Mouse (Mus musculus): ENCODE measurements around the gene Abcc1. TPM values are rescaled to one million over a fixed set of nuclear protein-coding genes. Genes with fewer than 3 reads are reported as not detected.

Gene Abcc1
- polyA plus RNA-seq, 1 experiment from 2014 or later, result 9.8 TPM

- no peak overlapping the region for H3K9ac ChIP-seq (ENCODE audit: low read depth, low read length)
- peaks cover 4% of the 10 kb centered on the region; the same call in 1 of the 2 replicates for H3K36me3 ChIP-seq (ENCODE audit: control insufficient read depth, insufficient read depth, low read length)
- H3K4me2 ChIP-seq, result no peak overlapping the region
- no peaks in the 10 kb centered on the region for H3K27me3 ChIP-seq (replicated peaks; ENCODE audit: control insufficient read depth, insufficient read depth, low read length)
- DNase-seq (ENCODE audit: low spot score) (no peak), ATAC-seq (replicated peaks; ENCODE audit: low FRiP score) (no peak)
- 86% methylated on average over 7 of the region's 7 CpGs for WGBS
- H3K27ac ChIP-seq (ENCODE audit: low read depth, low read length), result no peak overlapping the region
- no peak overlapping the region for H3K4me3 ChIP-seq (ENCODE audit: low read depth, low read length)
- no peaks in the 10 kb centered on the region for H3K9me3 ChIP-seq (ENCODE audit: control insufficient read depth, low read length)
- no peaks in the 10 kb centered on the region for H3K4me1 ChIP-seq (replicated peaks; ENCODE audit: control insufficient read depth, insufficient read depth, low read length)
These were observed 77.2 kb downstream of the Abcc1 start for GRCm38 (mm10) chr16:14438561-14438960.

- 66% methylated on average over 6 of the region's 6 CpGs for WGBS
These were observed 77.7 kb downstream of the Abcc1 start for GRCm38 (mm10) chr16:14439081-14439480.

DNA sequence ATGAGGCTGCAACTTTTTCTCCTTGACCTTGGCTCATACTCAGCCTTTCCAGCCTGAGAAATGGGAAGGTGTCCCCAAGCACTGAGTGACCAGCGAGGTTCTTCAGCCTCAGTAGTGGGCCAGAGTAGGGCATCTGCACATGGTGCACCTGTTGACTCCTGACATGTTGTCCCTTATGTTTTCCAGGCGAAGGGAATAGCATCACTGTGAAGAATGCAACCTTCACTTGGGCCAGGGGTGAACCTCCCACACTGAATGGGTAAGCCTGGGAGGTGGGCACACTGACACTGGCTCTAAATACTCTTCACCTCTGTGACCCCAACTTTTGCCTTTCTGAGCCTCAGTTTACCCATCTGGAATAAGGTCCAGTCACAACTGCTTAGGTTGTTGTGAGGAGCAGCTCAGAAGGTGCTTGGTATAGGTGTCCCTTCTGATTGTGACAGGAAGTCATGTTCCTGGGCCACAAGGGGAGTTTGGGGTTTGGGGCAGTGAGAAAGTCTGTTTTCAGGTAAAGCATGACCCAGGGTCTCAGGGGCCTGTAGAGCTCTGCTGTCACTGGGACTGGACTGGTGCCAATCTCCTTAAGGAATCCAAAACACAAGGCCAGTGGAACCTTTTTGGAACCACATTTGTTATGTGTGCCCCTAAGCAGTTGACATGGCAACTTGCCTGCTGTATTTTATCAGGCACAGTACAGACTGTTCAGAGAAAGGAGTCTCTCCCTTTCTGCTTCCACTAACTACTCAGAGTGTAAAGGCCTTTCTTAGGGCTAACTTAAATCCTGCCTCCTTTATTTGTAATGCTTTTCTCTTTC is 78.7 kb downstream of the Abcc1 start:
- ATAC-seq (replicated peaks; ENCODE audit: low FRiP score) (no peak), DNase-seq (ENCODE audit: low spot score) (no peak)
- Histone ChIP-seq H3K4me1 (replicated peaks; ENCODE audit: control insufficient read depth, insufficient read depth, low read length) (no peaks in the 10 kb centered on the region), H3K27ac (ENCODE audit: low read depth, low read length) (no peak overlapping the region), H3K36me3 (ENCODE audit: control insufficient read depth, insufficient read depth, low read length) (peaks cover 4% of the 10 kb centered on the region; the same call in 1 of the 2 replicates), H3K4me2 (no peak overlapping the region), H3K27me3 (replicated peaks; ENCODE audit: control insufficient read depth, insufficient read depth, low read length) (no peaks in the 10 kb centered on the region), H3K4me3 (ENCODE audit: low read depth, low read length) (no peak overlapping the region), H3K9ac (ENCODE audit: low read depth, low read length) (no peak overlapping the region), H3K9me3 (ENCODE audit: control insufficient read depth, low read length) (no peaks in the 10 kb centered on the region)
- 75% methylated on average over 2 of the region's 2 CpGs for WGBS

More at GRCm38 (mm10) chr16:14439081-14439480, 77.7 kb downstream of the Abcc1 start:
- Histone ChIP-seq H3K4me2 (no peak overlapping the region), H3K4me3 (ENCODE audit: low read depth, low read length) (no peak overlapping the region), H3K9ac (ENCODE audit: low read depth, low read length) (no peak overlapping the region), H3K27ac (ENCODE audit: low read depth, low read length) (no peak overlapping the region), H3K9me3 (ENCODE audit: control insufficient read depth, low read length) (no peaks in the 10 kb centered on the region), H3K36me3 (ENCODE audit: control insufficient read depth, insufficient read depth, low read length) (peaks cover 4% of the 10 kb centered on the region; the same call in 1 of the 2 replicates), H3K4me1 (replicated peaks; ENCODE audit: control insufficient read depth, insufficient read depth, low read length) (no peaks in the 10 kb centered on the region), H3K27me3 (replicated peaks; ENCODE audit: control insufficient read depth, insufficient read depth, low read length) (no peaks in the 10 kb centered on the region)
- no peak for ATAC-seq (replicated peaks; ENCODE audit: low FRiP score)
- no peak for DNase-seq (ENCODE audit: low spot score)

DNA sequence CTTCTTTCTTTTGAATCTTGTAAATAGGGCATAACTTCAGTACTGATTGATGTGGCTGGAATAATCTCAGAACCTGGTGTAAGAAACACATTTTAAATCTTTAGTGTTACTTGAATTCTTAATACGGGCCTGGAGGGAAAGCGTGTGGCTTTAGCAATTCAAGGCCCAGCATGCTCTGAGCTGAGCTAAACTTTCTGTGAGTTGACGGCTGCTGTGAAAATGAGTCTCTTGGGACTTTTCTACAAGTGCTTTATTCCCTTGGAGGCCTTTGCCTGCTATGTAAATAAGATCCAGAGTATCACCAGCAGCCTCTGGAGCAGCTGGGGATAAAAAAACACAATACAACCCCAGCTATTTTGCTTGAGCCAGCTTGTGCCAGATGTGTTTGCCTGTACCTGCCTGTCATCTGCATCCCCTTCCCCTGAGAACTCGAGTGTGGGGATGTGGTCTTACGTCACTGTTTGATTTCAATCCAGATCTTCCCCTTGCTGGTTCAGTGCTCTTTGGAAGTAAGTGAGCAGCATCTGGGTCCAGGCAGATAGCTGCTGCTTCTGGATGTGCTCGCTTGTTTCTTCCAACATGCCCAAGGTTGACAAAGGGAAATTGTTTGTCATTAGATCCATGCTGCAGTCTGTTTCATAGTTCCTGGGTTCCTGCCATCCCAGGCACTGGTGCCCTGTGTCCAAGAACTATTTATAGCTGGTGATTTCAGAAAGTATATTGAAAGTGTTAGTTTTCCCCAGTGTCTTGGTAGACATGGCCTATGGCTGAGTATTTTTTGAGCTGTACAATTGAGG is 82.9 kb downstream of the Abcc1 start:
- Histone ChIP-seq H3K9me3 (ENCODE audit: control insufficient read depth, low read length) (no peaks in the 10 kb centered on the region), H3K9ac (ENCODE audit: low read depth, low read length) (no peak overlapping the region), H3K4me3 (ENCODE audit: low read depth, low read length) (no peak overlapping the region), H3K27ac (ENCODE audit: low read depth, low read length) (no peak overlapping the region), H3K36me3 (ENCODE audit: control insufficient read depth, insufficient read depth, low read length) (0 out of 2 replicates have a peak, but pooled peaks cover 2% of the 10 kb centered on the region), H3K27me3 (replicated peaks; ENCODE audit: control insufficient read depth, insufficient read depth, low read length) (no peaks in the 10 kb centered on the region), H3K4me2 (no peak overlapping the region), H3K4me1 (replicated peaks; ENCODE audit: control insufficient read depth, insufficient read depth, low read length) (no peaks in the 10 kb centered on the region)
- WGBS, result 83% methylated on average over 6 of the region's 6 CpGs
- ATAC-seq (replicated peaks; ENCODE audit: low FRiP score) (no peak), DNase-seq (ENCODE audit: low spot score) (no peak)

GRCm38 (mm10) chr16:14445197-14445596 is 83.8 kb downstream of the Abcc1 start:
- ATAC-seq (replicated peaks; ENCODE audit: low FRiP score) (no peak), DNase-seq (ENCODE audit: low spot score) (no peak)
- Histone ChIP-seq H3K36me3 (ENCODE audit: control insufficient read depth, insufficient read depth, low read length) (no peaks in the 10 kb centered on the region), H3K27ac (ENCODE audit: low read depth, low read length) (no peak overlapping the region), H3K4me3 (ENCODE audit: low read depth, low read length) (no peak overlapping the region), H3K27me3 (replicated peaks; ENCODE audit: control insufficient read depth, insufficient read depth, low read length) (no peaks in the 10 kb centered on the region), H3K4me1 (replicated peaks; ENCODE audit: control insufficient read depth, insufficient read depth, low read length) (no peaks in the 10 kb centered on the region), H3K9ac (ENCODE audit: low read depth, low read length) (no peak overlapping the region), H3K4me2 (no peak overlapping the region), H3K9me3 (ENCODE audit: control insufficient read depth, low read length) (no peaks in the 10 kb centered on the region)
- WGBS, result 87% methylated on average over 6 of the region's 6 CpGs

GRCm38 (mm10) chr16:14447366-14447765 is 86.0 kb downstream of the Abcc1 start:
- no peak overlapping the region for H3K4me2 ChIP-seq
- ATAC-seq (replicated peaks; ENCODE audit: low FRiP score) (no peak), DNase-seq (ENCODE audit: low spot score) (no peak)
- peaks cover 3% of the 10 kb centered on the region; the same call in 1 of the 2 replicates for H3K4me1 ChIP-seq (replicated peaks; ENCODE audit: control insufficient read depth, insufficient read depth, low read length)
- no peak overlapping the region for H3K4me3 ChIP-seq (ENCODE audit: low read depth, low read length)
- no peaks in the 10 kb centered on the region for H3K9me3 ChIP-seq (ENCODE audit: control insufficient read depth, low read length)
- H3K27me3 ChIP-seq (replicated peaks; ENCODE audit: control insufficient read depth, insufficient read depth, low read length), result no peaks in the 10 kb centered on the region
- no peaks in the 10 kb centered on the region for H3K36me3 ChIP-seq (ENCODE audit: control insufficient read depth, insufficient read depth, low read length)
- H3K27ac ChIP-seq (ENCODE audit: low read depth, low read length), result no peak overlapping the region
- H3K9ac ChIP-seq (ENCODE audit: low read depth, low read length), result no peak overlapping the region
- 85% methylated on average over 4 of the region's 4 CpGs for WGBS

DNA sequence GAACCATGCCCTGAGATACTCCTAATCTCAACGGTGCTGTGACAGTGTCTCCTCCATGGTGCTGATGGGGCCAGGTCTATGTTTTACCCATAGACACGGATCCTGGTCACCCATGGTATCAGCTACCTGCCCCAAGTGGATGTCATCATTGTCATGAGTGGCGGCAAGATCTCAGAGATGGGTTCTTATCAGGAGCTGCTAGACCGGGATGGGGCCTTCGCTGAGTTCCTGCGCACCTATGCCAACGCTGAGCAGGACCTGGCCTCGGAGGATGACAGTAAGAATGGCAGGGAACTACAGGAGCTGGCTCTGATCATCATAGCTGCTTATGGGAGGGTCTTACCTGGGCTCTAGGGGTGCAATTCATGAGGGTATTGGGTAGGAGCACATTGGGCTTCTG is 86.9 kb downstream of the Abcc1 start:
- ATAC-seq (replicated peaks; ENCODE audit: low FRiP score), result no peak
- peaks cover 3% of the 10 kb centered on the region; the same call in 1 of the 2 replicates for H3K4me1 ChIP-seq (replicated peaks; ENCODE audit: control insufficient read depth, insufficient read depth, low read length)
- 90% methylated on average over 8 of the region's 8 CpGs for WGBS
- DNase-seq (ENCODE audit: low spot score), result no peak
- H3K27me3 ChIP-seq (replicated peaks; ENCODE audit: control insufficient read depth, insufficient read depth, low read length), result no peaks in the 10 kb centered on the region
- no peak overlapping the region for H3K27ac ChIP-seq (ENCODE audit: low read depth, low read length)
- no peaks in the 10 kb centered on the region for H3K36me3 ChIP-seq (ENCODE audit: control insufficient read depth, insufficient read depth, low read length)
- no peak overlapping the region for H3K9ac ChIP-seq (ENCODE audit: low read depth, low read length)
- H3K4me2 ChIP-seq, result no peak overlapping the region
- no peaks in the 10 kb centered on the region for H3K9me3 ChIP-seq (ENCODE audit: control insufficient read depth, low read length)
- no peak overlapping the region for H3K4me3 ChIP-seq (ENCODE audit: low read depth, low read length)

- Histone ChIP-seq H3K4me2 (no peak overlapping the region), H3K36me3 (ENCODE audit: control insufficient read depth, insufficient read depth, low read length) (no peaks in the 10 kb centered on the region), H3K27me3 (replicated peaks; ENCODE audit: control insufficient read depth, insufficient read depth, low read length) (no peaks in the 10 kb centered on the region), H3K4me3 (ENCODE audit: low read depth, low read length) (no peak overlapping the region), H3K4me1 (replicated peaks; ENCODE audit: control insufficient read depth, insufficient read depth, low read length) (peaks cover 5% of the 10 kb centered on the region), H3K9me3 (ENCODE audit: control insufficient read depth, low read length) (no peaks in the 10 kb centered on the region), H3K27ac (ENCODE audit: low read depth, low read length) (no peak overlapping the region), H3K9ac (ENCODE audit: low read depth, low read length) (no peak overlapping the region)
- WGBS, result 88% methylated on average over 4 of the region's 4 CpGs
- DNase-seq (ENCODE audit: low spot score), result no peak
- ATAC-seq (replicated peaks; ENCODE audit: low FRiP score), result no peak
These were observed 88.5 kb downstream of the Abcc1 start for GRCm38 (mm10) chr16:14449861-14450260.
